Mouse (Mus musculus): ENCODE measurements around the gene Tmem97.
"Not testable (repeated sequence)": the region's sequence is repeated elsewhere in the genome, so short reads cannot be mapped to it uniquely, and the experiment has no call there.

Gene Tmem97

DNA sequence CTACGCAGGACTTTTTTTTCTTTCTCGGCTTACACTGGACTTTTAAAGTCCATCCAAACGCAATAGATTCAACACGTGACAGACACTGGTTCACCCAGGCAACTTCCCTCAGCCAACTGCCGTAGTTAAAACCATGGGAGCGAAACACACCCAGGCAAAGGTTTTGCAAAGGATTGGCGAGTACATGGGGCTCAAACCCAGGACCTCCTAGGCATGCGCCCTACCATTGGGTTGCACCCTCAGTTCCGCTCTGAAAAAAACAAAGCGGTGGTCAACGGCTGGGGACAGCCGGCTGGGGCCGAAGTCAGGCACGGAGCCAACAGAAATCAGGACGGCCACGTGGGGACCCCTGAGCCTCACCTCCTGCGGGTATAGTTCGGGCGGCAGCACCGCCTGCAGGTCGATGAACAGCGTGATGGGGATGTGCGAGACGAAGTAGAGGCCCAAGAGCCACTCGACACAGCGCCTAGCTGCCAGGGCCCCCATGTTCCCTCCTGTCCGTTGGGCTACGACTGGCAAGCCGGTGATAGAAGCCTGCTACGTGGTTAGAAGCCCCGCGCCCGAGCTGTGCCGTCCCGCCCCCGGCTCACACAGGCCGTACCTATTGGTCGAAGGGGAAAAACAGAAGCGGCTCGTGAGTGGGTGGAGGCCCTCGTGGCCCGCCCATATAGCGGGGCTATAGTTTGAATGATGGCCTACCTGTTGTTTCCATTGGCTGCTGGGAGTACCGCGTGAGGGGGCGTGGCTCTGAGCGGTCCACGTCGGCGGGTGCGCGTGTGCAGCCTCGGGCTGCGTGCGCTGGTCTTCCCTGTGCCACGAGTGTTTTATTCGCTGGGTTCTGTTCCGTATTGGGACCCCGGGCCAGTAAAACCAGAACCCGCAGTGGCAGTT lies at the start of gene Tmem97:
Gene Tmem97, minus strand, starts transcription at position 610 of the 891 bp plus-strand sequence.
- DNase-seq (ENCODE audit: low spot score in 2 of 2): peak; percentile 85 to 94

DNA sequence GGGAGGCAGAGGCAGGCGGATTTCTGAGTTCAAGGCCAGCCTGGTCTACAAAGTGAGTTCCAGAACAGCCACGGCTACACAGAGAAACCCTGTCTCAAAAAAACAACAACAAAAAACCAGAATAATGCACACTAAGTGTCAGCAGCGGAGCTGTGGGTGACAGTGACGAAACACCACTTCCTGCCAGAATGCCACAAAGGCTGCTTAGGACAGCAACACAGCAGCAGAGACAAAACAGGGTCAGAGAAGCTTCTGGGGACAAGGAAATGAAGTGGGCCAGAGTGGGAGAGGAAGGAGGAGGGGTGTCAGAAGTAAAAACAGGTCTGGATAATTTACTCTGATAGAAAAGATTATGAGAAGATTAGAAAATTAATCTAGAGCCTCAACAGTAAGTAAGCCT lies 49.5 kb upstream of the Tmem97 start:
- DNase-seq (ENCODE audit: low spot score in 2 of 2): no peak

DNA sequence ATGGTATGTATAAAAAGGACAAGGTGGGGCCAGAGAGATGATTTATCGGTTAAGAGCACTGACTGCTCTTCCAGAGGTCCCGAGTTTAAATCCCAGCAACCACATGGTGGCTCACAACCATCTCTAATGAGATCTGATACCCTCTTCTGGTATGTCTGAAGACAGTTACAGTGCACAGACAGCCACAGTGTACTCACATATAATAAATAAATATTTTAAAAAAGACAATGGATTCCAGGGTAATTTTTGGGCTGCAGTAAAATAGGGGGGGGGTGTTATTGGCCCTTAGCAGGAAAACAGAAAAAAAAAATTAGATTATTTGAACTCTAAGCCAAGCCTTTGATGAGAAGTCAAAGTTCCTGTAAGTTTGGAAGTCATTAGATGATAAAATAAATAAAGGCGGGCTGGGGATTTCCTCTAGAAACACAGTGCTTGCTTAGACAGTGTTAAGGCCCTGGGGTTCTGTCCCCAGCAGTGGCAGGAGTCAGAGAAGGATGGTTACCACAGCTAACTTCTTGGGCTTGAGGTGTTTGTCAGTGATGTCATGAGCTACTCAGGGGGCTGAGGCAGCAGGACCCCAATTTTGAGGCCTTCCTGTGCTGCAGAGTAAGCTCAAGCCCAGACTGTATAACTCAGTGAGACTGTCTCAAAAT lies 48.3 kb upstream of the Tmem97 start:
- DNase-seq (ENCODE audit: low spot score in 2 of 2): no peak

DNA sequence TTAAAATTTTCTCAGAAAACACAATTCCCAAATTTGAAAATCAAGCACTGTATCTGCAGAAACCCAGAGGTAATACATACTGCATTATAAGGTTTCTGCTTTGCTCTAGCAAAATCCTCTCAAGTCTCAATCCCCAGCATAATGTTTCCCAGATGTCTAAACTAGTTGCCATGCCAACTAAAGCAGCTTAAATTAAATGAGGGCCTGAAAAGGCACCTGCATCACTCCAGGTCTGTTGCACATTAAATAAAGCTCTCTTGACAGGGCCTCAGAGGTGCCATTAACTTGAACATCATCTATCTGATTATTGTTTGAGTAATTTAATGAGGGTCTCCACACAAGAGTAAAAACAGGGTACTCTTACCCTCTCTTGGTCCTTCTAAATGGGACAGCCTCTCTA lies 46.2 kb upstream of the Tmem97 start:
- no peak for DNase-seq (ENCODE audit: low spot score in 2 of 2)

DNA sequence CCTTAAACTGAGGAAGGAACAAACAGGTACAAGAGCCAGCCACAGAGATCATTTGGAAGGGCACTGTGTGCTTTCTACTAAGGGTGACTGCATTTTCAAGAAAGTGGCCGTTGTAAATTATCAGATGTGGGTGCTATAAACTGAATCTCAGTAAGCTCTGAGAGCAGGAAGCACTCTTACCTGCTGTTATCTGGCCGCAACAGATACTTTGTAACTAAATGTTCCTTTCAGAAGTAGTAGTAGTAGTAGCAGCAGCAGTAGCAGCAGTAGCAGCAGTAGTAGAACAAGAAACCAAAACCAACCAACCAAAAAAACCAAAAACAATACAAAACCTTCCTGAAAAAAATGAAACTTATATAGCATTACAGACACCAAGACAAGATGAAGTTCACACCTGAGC lies 45.2 kb upstream of the Tmem97 start:
- no peak for DNase-seq (ENCODE audit: low spot score in 2 of 2)

DNA sequence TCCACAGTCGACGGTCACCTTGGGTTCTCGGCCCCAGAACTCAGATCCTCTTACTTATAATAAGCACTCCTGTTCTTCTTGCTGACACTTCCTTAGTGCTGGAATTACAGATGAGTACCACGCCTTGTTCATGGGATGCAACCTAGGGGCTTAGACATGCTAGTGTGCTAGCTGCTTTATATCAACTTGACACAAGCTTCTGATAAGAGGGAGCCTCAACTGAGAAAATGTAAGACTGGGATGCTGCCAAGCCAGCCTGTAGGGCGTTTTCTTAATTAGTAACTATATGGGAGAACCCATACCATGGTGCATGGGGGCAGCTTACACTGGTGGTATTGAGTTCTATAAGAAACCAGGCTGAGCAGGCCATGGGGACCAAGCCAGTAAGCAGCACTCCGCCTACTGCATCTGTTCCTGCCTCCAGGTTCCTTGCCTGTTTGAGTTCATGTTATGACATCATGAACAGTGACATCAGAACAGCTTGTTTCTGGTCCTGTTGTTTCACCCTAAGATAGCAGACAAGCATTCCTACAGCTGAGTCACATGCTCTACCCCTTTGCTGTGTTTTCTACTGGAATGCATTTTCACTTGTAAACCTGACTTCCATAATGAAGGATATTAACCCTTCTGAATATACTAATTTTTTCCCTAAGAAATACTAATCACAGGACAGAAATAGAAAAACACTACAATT lies 43.8 kb upstream of the Tmem97 start:
- no peak for DNase-seq (ENCODE audit: low spot score in 2 of 2)

DNA sequence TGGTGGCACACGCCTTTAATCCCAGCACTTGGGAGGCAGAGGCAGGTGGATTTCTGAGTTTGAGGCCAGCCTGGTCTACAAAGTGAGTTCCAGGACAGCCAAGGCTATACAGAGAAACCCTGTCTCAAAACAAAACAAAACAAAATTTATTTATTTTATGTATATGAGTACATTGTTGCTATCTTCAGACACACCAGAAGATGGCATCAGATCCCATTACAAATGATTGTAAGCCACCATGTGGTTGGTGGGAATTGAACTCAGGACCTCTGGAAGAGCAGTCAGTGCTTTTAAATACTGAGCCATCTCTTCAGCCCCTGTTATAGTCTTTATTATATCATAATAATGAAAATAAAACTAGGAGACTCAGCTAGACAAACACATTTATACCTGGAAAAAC lies 37.1 kb upstream of the Tmem97 start:
- DNase-seq (ENCODE audit: low spot score in 2 of 2): not testable (repeated sequence)

DNA sequence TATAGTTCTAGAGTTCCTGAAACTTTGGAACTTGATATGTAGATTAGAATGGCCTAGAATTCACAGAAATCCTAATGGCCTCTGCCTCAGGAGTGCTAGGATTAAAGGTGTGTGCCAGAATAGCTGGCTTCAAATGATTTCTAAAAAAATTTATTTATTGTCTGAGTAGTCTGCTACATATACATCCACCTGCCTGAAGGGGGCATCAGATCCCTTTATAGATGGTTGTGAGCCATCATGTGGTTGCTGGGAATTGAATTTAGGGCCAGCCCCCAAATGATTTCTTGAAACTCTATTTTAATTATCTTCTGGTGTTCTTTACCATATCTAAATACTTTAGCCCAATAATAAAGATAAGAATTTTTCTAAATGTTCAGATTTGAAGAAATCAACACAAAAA lies 35.5 kb upstream of the Tmem97 start:
- no peak for DNase-seq (ENCODE audit: low spot score in 2 of 2)

DNA sequence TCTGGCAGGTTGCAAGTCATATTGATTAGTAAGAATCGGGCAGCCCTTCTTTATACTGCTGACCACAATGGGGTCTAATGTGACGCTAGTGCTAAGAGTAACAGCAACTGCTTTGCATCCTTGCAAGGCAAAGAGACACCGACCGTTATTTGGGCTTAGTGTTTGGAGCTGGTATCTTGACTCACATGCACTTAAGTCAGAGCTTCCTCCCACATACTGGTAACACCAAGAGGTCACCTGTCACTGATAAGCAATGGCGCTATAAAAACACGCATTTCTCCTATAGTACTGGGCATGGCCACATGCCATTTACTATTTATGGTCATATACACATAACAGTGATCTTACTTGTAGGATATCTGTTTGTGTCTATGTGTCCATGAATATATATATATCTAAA lies 32.3 kb upstream of the Tmem97 start:
- DNase-seq (ENCODE audit: low spot score in 2 of 2): no peak

DNA sequence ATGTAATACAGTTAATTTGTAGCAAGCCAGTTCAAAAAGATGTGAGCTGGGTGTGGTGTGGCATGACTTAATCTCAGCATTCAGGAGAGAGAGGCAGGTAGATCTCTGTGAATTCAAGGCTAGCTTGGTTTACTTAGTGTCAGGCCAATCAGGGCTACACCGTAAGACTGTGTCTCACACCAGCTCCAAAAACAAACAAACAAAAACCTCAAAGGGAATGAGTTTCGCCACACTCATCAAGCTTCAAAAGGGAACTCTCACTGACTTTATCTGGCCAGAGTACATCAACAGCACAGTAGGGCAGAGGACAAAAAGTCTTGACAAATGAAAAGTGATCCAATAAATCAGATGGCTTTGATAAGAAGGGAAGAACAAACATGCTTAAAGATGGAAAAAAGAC lies 24.4 kb upstream of the Tmem97 start:
- DNase-seq (ENCODE audit: low spot score in 2 of 2): no peak

DNA sequence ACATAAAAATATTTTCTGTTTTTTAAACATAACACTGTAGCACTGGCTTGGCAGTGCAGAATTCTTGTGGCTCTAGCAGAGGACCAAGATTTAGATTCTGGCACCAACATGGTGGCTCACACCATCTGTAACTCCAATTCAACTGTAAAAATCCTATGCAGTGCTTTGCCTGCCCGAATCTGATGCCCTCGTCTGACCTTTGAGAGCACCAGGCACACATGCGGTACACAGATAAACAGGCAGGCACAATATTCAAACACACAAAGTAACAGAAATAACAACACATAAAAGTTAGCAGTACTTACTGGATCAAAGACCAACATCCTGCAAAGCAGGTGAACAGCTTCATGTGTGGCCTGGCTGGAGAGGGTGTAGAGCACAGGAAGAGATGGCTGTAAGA lies 24.0 kb upstream of the Tmem97 start:
- no peak for DNase-seq (ENCODE audit: low spot score in 2 of 2)

DNA sequence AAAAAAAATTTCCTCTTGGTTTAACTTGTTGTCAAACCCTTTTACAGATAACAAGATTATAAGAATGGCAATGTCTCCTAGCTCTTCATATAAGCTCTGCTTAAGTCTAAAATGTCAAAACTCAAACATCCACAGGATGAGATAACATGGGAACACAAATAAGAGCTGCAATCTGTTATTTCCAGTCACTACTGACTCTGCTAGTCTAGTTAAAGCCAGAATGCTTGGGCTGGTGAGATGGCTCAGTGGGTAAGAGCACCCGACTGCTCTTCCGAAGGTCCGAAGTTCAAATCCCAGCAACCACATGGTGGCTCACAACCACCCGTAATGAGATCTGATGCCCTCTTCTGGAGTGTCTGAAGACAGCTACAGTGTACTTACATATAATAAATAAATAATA lies 23.5 kb upstream of the Tmem97 start:
- not testable (repeated sequence) for DNase-seq (ENCODE audit: low spot score in 2 of 2)

DNA sequence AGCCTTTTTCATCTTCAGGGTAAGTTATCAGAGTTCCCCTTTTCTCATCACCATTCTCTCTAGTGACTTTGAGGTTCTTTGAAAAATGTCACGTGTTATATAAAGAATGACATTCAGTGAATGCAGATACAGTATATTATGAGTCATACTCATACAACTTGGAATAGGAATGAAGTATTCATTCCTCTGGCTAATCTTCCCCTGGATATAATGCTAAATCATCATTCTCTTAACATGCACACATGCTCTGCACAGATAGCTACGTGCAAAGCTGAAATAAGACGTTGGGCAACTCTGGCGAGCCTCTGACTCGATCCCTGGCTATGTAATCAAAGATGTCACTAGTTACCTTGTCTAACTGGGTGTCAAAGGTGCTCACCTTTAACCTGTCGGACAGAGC lies 21.3 kb upstream of the Tmem97 start:
- DNase-seq (ENCODE audit: low spot score in 2 of 2): no peak

DNA sequence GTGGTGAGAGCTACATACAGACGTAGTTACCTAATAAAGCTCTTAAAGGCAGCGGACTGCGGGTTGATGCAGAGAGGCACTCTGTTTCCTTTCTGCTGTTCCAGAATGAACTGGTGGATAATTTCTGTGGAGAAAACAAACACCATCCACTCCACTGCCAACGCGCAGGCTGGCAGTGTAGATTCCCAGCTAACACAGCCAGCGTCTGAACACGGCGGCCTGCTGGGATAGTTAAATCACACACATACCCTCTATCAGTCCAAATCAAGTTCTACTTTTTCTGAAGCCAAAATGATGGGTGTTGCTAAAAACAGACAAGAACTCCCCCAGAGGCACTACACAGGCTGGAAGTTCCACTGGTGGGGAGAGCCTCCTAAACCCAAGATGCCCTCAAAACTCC lies 20.9 kb upstream of the Tmem97 start:
- DNase-seq (ENCODE audit: low spot score in 2 of 2): no peak

DNA sequence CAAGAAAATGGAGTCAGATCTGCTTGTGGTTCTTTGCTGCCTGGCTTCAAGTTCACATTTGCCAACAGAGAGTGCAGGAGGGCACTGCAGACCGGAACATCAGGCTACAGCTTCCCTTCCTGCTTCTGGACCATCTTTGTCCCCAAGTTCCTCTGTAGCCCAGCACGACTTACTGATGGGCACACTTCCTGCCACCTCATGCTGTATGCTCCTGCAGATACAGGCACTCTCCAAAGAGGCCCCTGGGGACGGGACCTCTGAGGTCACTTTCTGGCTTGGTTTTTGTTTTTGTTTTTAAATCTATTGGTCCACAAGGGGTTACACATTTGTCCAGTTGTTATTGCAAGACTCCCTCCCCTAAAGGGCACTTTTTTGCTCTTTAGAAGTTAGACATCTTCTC lies 19.2 kb upstream of the Tmem97 start:
- no peak for DNase-seq (ENCODE audit: low spot score in 2 of 2)

DNA sequence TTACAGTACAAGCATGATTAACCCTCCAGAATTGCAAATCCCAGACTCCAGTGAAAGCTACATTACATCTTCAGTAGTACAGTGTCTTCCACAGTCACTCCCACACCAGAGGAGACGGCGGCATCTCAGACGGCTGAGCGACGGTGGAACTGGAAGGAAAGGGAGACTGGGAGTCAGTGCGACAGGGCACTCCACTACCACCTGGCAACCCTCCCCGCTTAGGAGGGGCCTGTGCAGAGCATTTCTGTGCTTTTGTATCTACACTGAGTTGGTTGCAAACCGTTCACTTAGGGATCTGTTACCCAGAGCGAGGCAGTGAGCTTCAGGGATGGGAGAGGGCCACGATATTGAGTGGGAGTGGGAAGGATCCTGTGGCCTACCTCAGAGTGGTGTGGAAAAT lies 18.2 kb upstream of the Tmem97 start:
- DNase-seq (ENCODE audit: low spot score in 2 of 2): no peak

DNA sequence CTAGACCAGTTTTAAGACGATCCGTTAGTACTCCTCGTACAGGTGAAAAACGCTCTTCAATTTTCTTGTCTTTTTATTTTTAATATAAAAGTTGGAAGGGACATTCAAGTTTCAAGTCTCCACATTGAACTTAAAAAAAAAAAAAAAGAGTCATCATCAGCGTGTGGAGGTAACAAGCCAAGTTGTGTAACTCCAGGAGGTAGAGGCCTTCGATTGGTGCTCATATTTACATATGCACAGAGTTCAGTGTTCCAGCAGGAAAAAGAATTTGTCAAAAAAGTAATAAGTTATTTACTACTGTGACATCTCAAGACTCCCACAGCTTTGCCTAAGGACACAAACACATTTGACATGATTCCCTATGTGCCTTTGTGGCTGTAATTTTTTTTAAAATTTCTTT lies 17.0 kb upstream of the Tmem97 start:
- no peak for DNase-seq (ENCODE audit: low spot score in 2 of 2)

DNA sequence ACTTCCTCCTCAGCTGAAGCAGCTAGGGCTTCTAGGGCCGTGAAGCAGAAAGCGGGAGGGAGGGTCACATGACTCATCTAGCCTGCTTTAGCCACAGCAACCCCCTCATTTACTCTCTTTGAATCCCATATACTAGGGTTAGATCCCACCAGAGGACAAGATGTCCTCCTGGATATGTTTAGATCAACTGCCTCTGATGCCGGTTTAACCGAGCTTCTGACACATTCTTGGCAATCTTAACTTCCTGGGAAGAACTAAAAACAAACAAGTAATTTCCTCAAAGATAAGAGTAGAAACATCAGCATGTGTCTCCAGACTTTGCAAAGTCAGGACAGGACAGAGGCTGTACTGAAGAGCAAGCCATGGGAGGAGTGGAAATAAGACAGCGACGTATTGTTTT lies 16.2 kb upstream of the Tmem97 start:
- no peak for DNase-seq (ENCODE audit: low spot score in 2 of 2)

DNA sequence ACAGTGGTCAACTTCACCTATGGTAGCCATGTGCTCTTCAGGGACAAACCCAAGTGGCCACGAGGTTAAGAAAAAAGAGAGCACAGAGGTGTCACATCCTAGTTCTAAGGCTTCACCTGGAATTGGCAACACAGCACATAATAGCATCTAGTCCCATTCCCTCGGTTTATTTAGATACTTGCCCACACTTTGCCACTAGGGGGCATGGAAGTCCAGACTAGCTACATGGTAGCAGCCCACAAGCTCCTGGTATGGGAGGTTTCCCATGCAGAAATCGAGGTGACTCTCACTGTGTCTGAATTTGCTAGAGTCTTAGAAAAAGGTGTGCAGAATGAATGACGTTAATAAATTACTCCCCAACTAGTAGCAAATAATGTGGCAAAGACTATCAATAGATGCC lies 9.9 kb upstream of the Tmem97 start:
- peak; percentile 42 to 64 for DNase-seq (ENCODE audit: low spot score in 2 of 2)

DNA sequence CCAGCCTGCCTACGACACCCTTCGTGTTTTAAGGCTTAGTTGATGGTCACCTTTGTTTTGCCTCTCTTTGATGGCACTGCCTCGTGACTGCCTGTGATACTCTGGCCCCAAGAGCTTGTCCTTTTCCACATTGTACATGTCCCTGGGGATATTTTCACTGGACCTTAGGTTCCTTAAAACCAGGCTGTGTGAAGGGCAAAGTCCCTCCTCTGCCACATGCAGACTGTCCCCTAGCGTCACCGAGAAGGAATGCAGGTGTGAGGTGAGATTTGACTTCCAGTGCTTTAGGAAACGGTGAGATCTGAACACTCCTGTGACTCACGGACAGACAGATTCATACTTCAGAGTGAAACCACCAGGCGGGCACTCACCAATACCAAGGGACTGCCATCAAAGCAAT lies 6.7 kb upstream of the Tmem97 start:
- DNase-seq (ENCODE audit: low spot score in 2 of 2): no peak

DNA sequence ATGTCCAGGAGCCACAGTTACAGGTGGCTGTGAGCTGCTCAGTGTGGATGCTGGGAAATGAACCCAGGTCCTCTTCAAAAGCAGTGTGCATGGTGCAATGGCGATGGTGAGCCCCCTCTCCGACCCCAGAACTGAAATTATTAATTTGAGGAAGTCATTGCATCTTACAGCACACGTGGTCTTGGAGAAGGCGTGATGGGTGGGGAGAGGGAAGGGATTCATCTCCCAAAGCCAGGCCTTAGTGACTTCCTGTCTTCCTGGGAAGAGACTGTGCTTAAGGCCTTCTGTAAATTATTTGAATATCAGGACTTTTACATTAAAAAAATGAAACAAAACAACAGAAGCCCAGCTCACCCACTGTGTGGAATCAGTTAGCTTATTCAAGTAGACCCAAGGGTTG lies 5.5 kb upstream of the Tmem97 start:
- DNase-seq (ENCODE audit: low spot score in 2 of 2): no peak

DNA sequence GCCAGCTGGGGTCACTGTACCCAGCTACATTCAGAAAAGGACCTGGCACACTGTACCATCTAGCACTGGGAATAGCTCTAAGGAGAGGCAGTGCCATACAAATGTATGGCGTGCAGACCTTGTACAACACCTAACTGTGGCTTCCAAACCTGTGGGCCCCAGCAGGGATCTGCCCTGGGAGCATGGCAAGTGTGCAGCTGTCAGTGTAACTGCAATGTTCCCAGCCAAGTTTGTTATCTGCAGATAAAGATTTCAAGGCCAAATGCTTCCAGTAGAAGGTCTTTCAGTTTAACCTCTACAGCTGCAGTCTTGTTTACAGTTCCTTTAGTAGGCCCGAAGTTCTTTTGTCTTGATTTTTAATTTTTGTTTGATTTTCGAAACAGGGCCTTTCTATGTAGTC lies 5.0 kb upstream of the Tmem97 start:
- DNase-seq (ENCODE audit: low spot score in 2 of 2): no peak

DNA sequence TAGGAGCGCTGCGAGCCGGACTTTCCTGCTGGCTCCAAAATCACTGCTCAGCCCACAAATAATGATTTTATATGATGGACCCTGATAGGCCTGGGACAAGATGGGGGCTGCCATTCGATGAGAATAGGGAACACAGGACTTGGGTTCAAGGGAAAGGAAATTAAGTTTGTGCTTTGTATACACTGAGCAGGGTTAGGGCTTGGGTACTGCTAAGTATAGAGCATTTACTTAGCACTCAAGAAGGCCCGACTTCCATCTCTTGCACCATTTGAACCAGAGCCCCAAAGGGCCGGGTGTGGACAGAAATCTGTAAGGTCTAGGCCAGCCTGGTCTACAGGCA lies 452 bp upstream of the Tmem97 start:
- no peak for DNase-seq (ENCODE audit: low spot score in 2 of 2)

Data from frontal cortex, postnatal 25 days (tissue).